Mouse (Mus musculus) bone marrow macrophage, adult 2 months (primary cell): ENCODE results near the gene Tnip3. TPM values are rescaled to one million over a fixed set of nuclear protein-coding genes. Genes with fewer than 3 reads are reported as not detected.

Source experiments
- H3K27ac ChIP-seq: 2 replicates; pipeline ENCODE4 v1.5.1; 2012; ENCODE audit warnings: low read depth, low read length; ENCODE audit not compliant: insufficient read depth
- H3K4me1 ChIP-seq: 2 replicates; pipeline ENCODE4 v1.6.1; 2012; ENCODE audit warnings: low read length; ENCODE audit not compliant: control insufficient read depth, insufficient read depth
- H3K4me3 ChIP-seq: 2 replicates; pipeline ENCODE4 v1.5.1; 2012; ENCODE audit warnings: mild to moderate bottlenecking, low read length, moderate library complexity; ENCODE audit not compliant: insufficient read depth
- CTCF ChIP-seq: IDR thresholded peaks from 2 replicates; pipeline ENCODE4 v1.5.1; 2012; ENCODE audit warnings: low read depth, mild to moderate bottlenecking, low read length, moderate library complexity
- POLR2A ChIP-seq: IDR thresholded peaks from 2 replicates; pipeline ENCODE4 v1.6.1; 2012; ENCODE audit warnings: mild to moderate bottlenecking, low read depth, low read length, borderline replicate concordance
- polyA plus RNA-seq: library from polyadenylated mRNA; stranded (reverse); fragments of >200 nt; gene quantifications from 2 replicates; pipeline ENCODE4 v1.2.4, GENCODE M21; 2012; ENCODE audit not compliant: missing spikeins, insufficient read depth, insufficient read length

Tnip3 gene
- polyA plus RNA-seq, 1 experiment, result 165 TPM

- no peak for TF ChIP-seq POLR2A
- TF ChIP-seq CTCF, result no peak
- peaks cover 14% of the 10 kb centered on the region for H3K4me1 ChIP-seq
- H3K27ac ChIP-seq, result no peak overlapping the region
- no peak overlapping the region for H3K4me3 ChIP-seq
These were observed 57.9 kb downstream of the Tnip3 start for GRCm38 (mm10) chr6:65583029-65583428.

- H3K4me1 ChIP-seq, result peaks cover 27% of the 10 kb centered on the region
- H3K27ac ChIP-seq, result peak overlapping the region; percentile 62
- H3K4me3 ChIP-seq, result peak overlapping the region; percentile 49
- TF ChIP-seq CTCF, result no peak
- no peak for TF ChIP-seq POLR2A
These were observed 59.8 kb downstream of the Tnip3 start for GRCm38 (mm10) chr6:65584870-65585332.

- TF ChIP-seq POLR2A, result no peak
- no peak for TF ChIP-seq CTCF
- H3K4me3 ChIP-seq, result peak overlapping the region; percentile 49
- peak overlapping the region; percentile 62 for H3K27ac ChIP-seq
- peaks cover 27% of the 10 kb centered on the region for H3K4me1 ChIP-seq
These were observed 60.4 kb downstream of the Tnip3 start for GRCm38 (mm10) chr6:65585333-65586053.

GRCm38 (mm10) chr6:65588847-65589246, 63.7 kb downstream of the Tnip3 start:
- TF ChIP-seq CTCF (no peak), POLR2A (no peak)
- Histone ChIP-seq H3K27ac (peak overlapping the region; percentile 5), H3K4me1 (peaks cover 35% of the 10 kb centered on the region), H3K4me3 (no peak overlapping the region)

GRCm38 (mm10) chr6:65590018-65590417, 64.9 kb downstream of the Tnip3 start:
- Histone ChIP-seq H3K27ac (peak overlapping the region; percentile 78), H3K4me1 (peaks cover 30% of the 10 kb centered on the region), H3K4me3 (peak overlapping the region; percentile 53)
- TF ChIP-seq POLR2A (no peak), CTCF (no peak)

- H3K4me1 ChIP-seq, result peaks cover 44% of the 10 kb centered on the region
- no peak for TF ChIP-seq POLR2A
- TF ChIP-seq CTCF, result no peak
- H3K4me3 ChIP-seq, result no peak overlapping the region
- H3K27ac ChIP-seq, result peak overlapping the region; percentile 86
These were observed 69.1 kb downstream of the Tnip3 start for GRCm38 (mm10) chr6:65594171-65594570.

GRCm38 (mm10) chr6:65595371-65595770, 70.3 kb downstream of the Tnip3 start:
- Histone ChIP-seq H3K27ac (peak overlapping the region; percentile 87), H3K4me1 (peaks cover 49% of the 10 kb centered on the region), H3K4me3 (no peak overlapping the region)
- TF ChIP-seq CTCF (no peak), POLR2A (no peak)

GRCm38 (mm10) chr6:65597056-65597818, 72.1 kb downstream of the Tnip3 start:
- peak overlapping the region; percentile 66 for H3K27ac ChIP-seq
- H3K4me3 ChIP-seq, result no peak overlapping the region
- TF ChIP-seq POLR2A, result no peak
- no peak for TF ChIP-seq CTCF
- peaks cover 49% of the 10 kb centered on the region for H3K4me1 ChIP-seq

GRCm38 (mm10) chr6:65598522-65598921, 73.4 kb downstream of the Tnip3 start:
- TF ChIP-seq CTCF, result no peak
- no peak for TF ChIP-seq POLR2A
- Histone ChIP-seq H3K27ac (no peak overlapping the region), H3K4me3 (no peak overlapping the region), H3K4me1 (peaks cover 46% of the 10 kb centered on the region)

- Histone ChIP-seq H3K4me1 (peaks cover 41% of the 10 kb centered on the region), H3K4me3 (no peak overlapping the region), H3K27ac (0 out of 2 replicates have a peak overlapping the region, but pooled peaks have one; percentile 31)
- TF ChIP-seq CTCF (no peak), POLR2A (no peak)
These were observed 75.0 kb downstream of the Tnip3 start for GRCm38 (mm10) chr6:65599865-65600739.
